Mouse (Mus musculus): ENCODE results near the gene Tgfbr3. TPM values are rescaled to one million over a fixed set of nuclear protein-coding genes. Genes with fewer than 3 reads are reported as not detected.

The Tgfbr3 gene
- 144 and 161 TPM in 2 replicates for total RNA-seq (2021)
- long read RNA-seq, experiment 1, full-length matches to known transcripts: 17 of 53 reads
- long read RNA-seq, experiment 1, partial matches to known transcripts: 10 of 53 reads
- long read RNA-seq, experiment 1, other reads (novel, unspliced or antisense): 26 of 53 reads
- long read RNA-seq, experiment 2, full-length matches to known transcripts: 13 of 51 reads
- long read RNA-seq, experiment 2, partial matches to known transcripts: 13 of 51 reads
- long read RNA-seq, experiment 2, other reads (novel, unspliced or antisense): 25 of 51 reads

GRCm38 (mm10) chr5:107289234-107289764 lies at the start of gene Tgfbr3:
Gene Tgfbr3 (minus strand): TSS chr5:107289629.
- peak; percentile 95 for DNase-seq

- DNase-seq: no peak
These were observed 41.5 kb upstream of the Tgfbr3 start, which contains the start of gene Brdt for GRCm38 (mm10) chr5:107330916-107331421. Gene Brdt (plus strand): TSS chr5:107331159.

- peak; percentile 54 for DNase-seq
These were observed 31.3 kb upstream of the Tgfbr3 start for GRCm38 (mm10) chr5:107320703-107321102.

GRCm38 (mm10) chr5:107317141-107317540 lies 27.7 kb upstream of the Tgfbr3 start:
- DNase-seq: peak; percentile 55

GRCm38 (mm10) chr5:107307432-107307831 lies 18.0 kb upstream of the Tgfbr3 start:
- DNase-seq: no peak

- DNase-seq: no peak
These were observed 14.8 kb upstream of the Tgfbr3 start for GRCm38 (mm10) chr5:107304117-107304825.

GRCm38 (mm10) chr5:107303350-107303861 lies 14.0 kb upstream of the Tgfbr3 start:
- DNase-seq: peak; percentile 54

GRCm38 (mm10) chr5:107298854-107299253 lies 9.4 kb upstream of the Tgfbr3 start:
- no peak for DNase-seq

GRCm38 (mm10) chr5:107296512-107297322 lies 7.3 kb upstream of the Tgfbr3 start:
- DNase-seq: no peak

GRCm38 (mm10) chr5:107295817-107296511 lies 6.5 kb upstream of the Tgfbr3 start:
- peak; percentile 75 for DNase-seq

- DNase-seq: peak; percentile 95
These were observed 5.8 kb upstream of the Tgfbr3 start for GRCm38 (mm10) chr5:107295061-107295816.

- no peak for DNase-seq
These were observed 4.6 kb upstream of the Tgfbr3 start for GRCm38 (mm10) chr5:107294041-107294440.

GRCm38 (mm10) chr5:107289986-107290385 lies 557 bp upstream of the Tgfbr3 start:
- no peak for DNase-seq

GRCm38 (mm10) chr5:107288427-107289233 lies 799 bp downstream of the Tgfbr3 start:
- DNase-seq: peak; percentile 76

GRCm38 (mm10) chr5:107287908-107288267 lies 1.5 kb downstream of the Tgfbr3 start:
- DNase-seq: no peak

- DNase-seq: peak; percentile 90
These were observed 2.0 kb downstream of the Tgfbr3 start for GRCm38 (mm10) chr5:107287254-107287907.

GRCm38 (mm10) chr5:107285563-107285962 lies 3.9 kb downstream of the Tgfbr3 start:
- no peak for DNase-seq

- DNase-seq: no peak
These were observed 5.4 kb downstream of the Tgfbr3 start for GRCm38 (mm10) chr5:107283935-107284524.
